Mouse (Mus musculus) MEL (cell line): ENCODE results near the gene Cdk2ap2. TPM values are rescaled to one million over a fixed set of nuclear protein-coding genes. Genes with fewer than 3 reads are reported as not detected.

ENCODE experiments used
- DNase-seq: peaks from one replicate; pipeline ENCODE4 v3.0.0; 2011; ENCODE audit warnings: low read depth, low spot score
- H3K27ac ChIP-seq: 2 replicates; pipeline ENCODE4 v1.5.1; 2012; ENCODE audit warnings: low read depth, mild to moderate bottlenecking, control low read depth, low read length, moderate library complexity; ENCODE audit not compliant: control insufficient read depth
- H3K27me3 ChIP-seq, 2 experiments: fragments of 150-350 bp in 1 of 2; sonication (generic) in 1 of 2; 2 replicates each; pipeline ENCODE4 v1.6.1; 2012; ENCODE audit warnings: low read length in 2 of 2, mild to moderate bottlenecking in 2 of 2, improper control_type of control experiment in 1 of 2, moderate library complexity in 1 of 2; ENCODE audit not compliant: insufficient read depth in 2 of 2, control insufficient read depth in 1 of 2
- H3K36me3 ChIP-seq, 2 experiments: 2 replicates each; pipeline ENCODE4 v1.6.1; 2012 to 2014; ENCODE audit warnings: low read length in 2 of 2, improper control_type of control experiment in 1 of 2, inconsistent platforms in 1 of 2, mild to moderate bottlenecking in 1 of 2; ENCODE audit not compliant: insufficient read depth in 2 of 2, control insufficient read depth in 1 of 2
- H3K4me1 ChIP-seq, 2 experiments: fragments of 150-350 bp in 1 of 2; sonication (generic) in 1 of 2; 2 replicates each; pipeline ENCODE4 v1.6.1; 2012; ENCODE audit warnings: low read length in 2 of 2, improper control_type of control experiment in 1 of 2, mild to moderate bottlenecking in 1 of 2; ENCODE audit not compliant: insufficient read depth in 2 of 2, control insufficient read depth in 1 of 2
- H3K4me3 ChIP-seq, 2 experiments: fragments of 150-350 bp in 1 of 2; sonication (generic) in 1 of 2; 2 replicates each; pipeline ENCODE4 v1.5.1; 2012; ENCODE audit warnings: low read depth in 2 of 2, low read length in 2 of 2, mild to moderate bottlenecking in 2 of 2, moderate library complexity in 2 of 2, control low read depth in 1 of 2, improper control_type of control experiment in 1 of 2; ENCODE audit not compliant: control insufficient read depth in 1 of 2, insufficient read depth in 1 of 2
- H3K79me2 ChIP-seq: 2 replicates; pipeline ENCODE4 v1.6.1; 2012; ENCODE audit warnings: mild to moderate bottlenecking, low read length, moderate library complexity; ENCODE audit not compliant: control insufficient read depth, poor library complexity, insufficient read depth
- H3K9ac ChIP-seq: 2 replicates; pipeline ENCODE4 v1.6.1; 2012; ENCODE audit warnings: low read depth, mild to moderate bottlenecking, control low read depth, low read length, moderate library complexity; ENCODE audit not compliant: control insufficient read depth, poor library complexity, severe bottlenecking
- H3K9me3 ChIP-seq: fragments of 150-350 bp; sonication (generic); replicated peaks from 2 replicates; pipeline ENCODE4 v1.6.1; 2012; ENCODE audit warnings: mild to moderate bottlenecking, low read length, improper control_type of control experiment, moderate library complexity; ENCODE audit not compliant: insufficient read depth
- CHD2 ChIP-seq: IDR thresholded peaks from 2 replicates; pipeline ENCODE4 v1.6.1; 2011; ENCODE audit warnings: low read length, improper control_type of control experiment
- CTCF ChIP-seq, 3 experiments: IDR thresholded peaks in 2 of 3; conservative IDR thresholded peaks in 1 of 3; 2 replicates each; pipeline ENCODE4 v1.5.1; 2011 to 2012; ENCODE audit warnings: low read length in 3 of 3, low read depth in 2 of 3, mild to moderate bottlenecking in 2 of 3, improper control_type of control experiment in 1 of 3, inconsistent platforms in 1 of 3, mixed read lengths in 1 of 3, moderate library complexity in 1 of 3; ENCODE audit not compliant: control insufficient read depth in 1 of 3, insufficient read depth in 1 of 3, poor library complexity in 1 of 3, severe bottlenecking in 1 of 3
- ELF1 ChIP-seq: IDR thresholded peaks from 2 replicates; pipeline ENCODE4 v1.6.1; 2014; ENCODE audit warnings: low read depth, mild to moderate bottlenecking, inconsistent platforms, low read length, improper control_type of control experiment, moderate library complexity
- EP300 ChIP-seq, 2 experiments: IDR thresholded peaks; 2 replicates each; pipeline ENCODE4 v1.6.1; 2011; ENCODE audit warnings: improper control_type of control experiment in 2 of 2, low read length in 2 of 2, low read depth in 1 of 2, mild to moderate bottlenecking in 1 of 2
- ETS1 ChIP-seq: IDR thresholded peaks from 2 replicates; pipeline ENCODE4 v1.6.1; 2012; ENCODE audit warnings: low read depth, mild to moderate bottlenecking, inconsistent platforms, low read length, improper control_type of control experiment, moderate library complexity
- JUND ChIP-seq: IDR thresholded peaks from 2 replicates; pipeline ENCODE4 v1.6.1; 2011; ENCODE audit warnings: low read depth, mild to moderate bottlenecking, improper control_type of control experiment, low read length
- MAZ ChIP-seq: IDR thresholded peaks from 2 replicates; pipeline ENCODE4 v1.6.1; 2012; ENCODE audit warnings: low read depth, mild to moderate bottlenecking, inconsistent platforms, low read length, improper control_type of control experiment
- MXI1 ChIP-seq: IDR thresholded peaks from 2 replicates; pipeline ENCODE4 v1.6.1; 2011; ENCODE audit warnings: mild to moderate bottlenecking, low read depth, low read length, improper control_type of control experiment
- POLR2A ChIP-seq, 2 experiments: IDR thresholded peaks; 2 replicates each; pipeline ENCODE4 v1.6.1; 2011 to 2012; ENCODE audit warnings: low read length in 2 of 2, mild to moderate bottlenecking in 2 of 2, control low read depth in 1 of 2, improper control_type of control experiment in 1 of 2, low read depth in 1 of 2, moderate library complexity in 1 of 2; ENCODE audit not compliant: control insufficient read depth in 1 of 2, insufficient read depth in 1 of 2, poor library complexity in 1 of 2
- POLR2AphosphoS5 ChIP-seq: IDR thresholded peaks from 2 replicates; pipeline ENCODE4 v1.6.1; 2012; ENCODE audit warnings: low read depth, borderline replicate concordance, mild to moderate bottlenecking, inconsistent platforms, low read length, moderate library complexity, mixed read lengths
- RAD21 ChIP-seq: IDR thresholded peaks from 2 replicates; pipeline ENCODE4 v1.6.1; 2011; ENCODE audit warnings: mild to moderate bottlenecking, low read depth, low read length, improper control_type of control experiment
- SMC3 ChIP-seq: IDR thresholded peaks from 2 replicates; pipeline ENCODE4 v1.6.1; 2011; ENCODE audit warnings: low read depth, low read length, improper control_type of control experiment
- TAL1 ChIP-seq: IDR thresholded peaks from 2 replicates; pipeline ENCODE4 v1.6.1; 2012; ENCODE audit warnings: mild to moderate bottlenecking, inconsistent platforms, low read length, moderate library complexity, mixed read lengths
- USF1 ChIP-seq: IDR thresholded peaks from 2 replicates; pipeline ENCODE4 v1.6.1; 2014; ENCODE audit warnings: low read depth, mild to moderate bottlenecking, inconsistent platforms, low read length, improper control_type of control experiment, moderate library complexity
- ZC3H11A ChIP-seq: IDR thresholded peaks from 2 replicates; pipeline ENCODE4 v1.6.1; 2012; ENCODE audit warnings: low read depth, mild to moderate bottlenecking, inconsistent platforms, low read length, improper control_type of control experiment
- ZMIZ1 ChIP-seq: IDR thresholded peaks from 2 replicates; pipeline ENCODE4 v1.6.1; 2012; ENCODE audit warnings: low read depth, mild to moderate bottlenecking, inconsistent platforms, low read length, improper control_type of control experiment, moderate library complexity
- polyA plus RNA-seq, 2 experiments: library from polyadenylated mRNA; stranded (reverse) in 1 of 2; unstranded in 1 of 2; fragments of >175 nt in 1 of 2; fragments of >200 nt in 1 of 2; gene quantifications; 2 replicates each; pipeline versions ENCODE4 v1.2.1 to v1.2.4; 2012; ENCODE audit warnings: low replicate concordance in 2 of 2, low read depth in 1 of 2; ENCODE audit not compliant: insufficient read length in 2 of 2, insufficient read depth in 1 of 2, missing spikeins in 1 of 2
- total RNA-seq: library from RNA; depleted of rRNA; stranded (reverse); fragments of 300-350 nt; gene quantifications from 2 replicates; pipeline ENCODE4 v1.2.3, GENCODE M21; 2012

The Cdk2ap2 gene
- total and polyA plus RNA-seq, 3 experiments, result 53.5 to 97.6 TPM; not detected in 1

GRCm38 (mm10) chr19:4083826-4084225 is 13.2 kb upstream of the Cdk2ap2 start:
- H3K9me3 ChIP-seq, result no peaks in the 10 kb centered on the region
- DNase-seq, result no peak
- no peak overlapping the region for H3K27ac ChIP-seq
- peaks cover 0 to 1% of the 10 kb centered on the region in 2 experiments; a peak in 2 of 4 replicates for H3K27me3 ChIP-seq
- no peaks in the 10 kb centered on the region for H3K36me3 ChIP-seq
- H3K9ac ChIP-seq, result no peak overlapping the region
- TF ChIP-seq CTCF (IDR thresholded peaks at IDR 0.05 in 2 of 3, conservative IDR thresholded peaks at IDR 0.05 in 1 of 3; ENCODE audit: control insufficient read depth in 1 of 3, insufficient read depth in 1 of 3, low read depth in 2 of 3, low read length in 3 of 3, poor library complexity in 1 of 3, severe bottlenecking in 1 of 3), result peak in 2 of 3 experiments; percentile 0 to 10; a peak in 1 of 6 replicates
- TF ChIP-seq JUND, result no peak
- H3K79me2 ChIP-seq, result no peaks in the 10 kb centered on the region
- H3K4me3 ChIP-seq, result no peak overlapping the region
- peaks cover 0 to 5% of the 10 kb centered on the region in 2 experiments; a peak in 1 of 4 replicates for H3K4me1 ChIP-seq

GRCm38 (mm10) chr19:4084984-4085383 is 12.0 kb upstream of the Cdk2ap2 start:
- TF ChIP-seq TAL1, result no peak
- TF ChIP-seq CTCF (IDR thresholded peaks at IDR 0.05 in 2 of 3, conservative IDR thresholded peaks at IDR 0.05 in 1 of 3; ENCODE audit: control insufficient read depth in 1 of 3, insufficient read depth in 1 of 3, low read depth in 2 of 3, low read length in 3 of 3, poor library complexity in 1 of 3, severe bottlenecking in 1 of 3), result peak in 1 of 3 experiments; percentile 23; a peak in 2 of 6 replicates
- 0 out of 2 replicates have a peak, but pooled peaks have one; percentile 22 for TF ChIP-seq SMC3
- TF ChIP-seq RAD21, result peak; percentile 21
- no peak for TF ChIP-seq ELF1
- peak; percentile 12; the same call in 1 of the 2 replicates for TF ChIP-seq ZC3H11A
- no peaks in the 10 kb centered on the region for H3K4me1 ChIP-seq
- H3K9ac ChIP-seq, result no peak overlapping the region
- no peak overlapping the region for H3K27ac ChIP-seq
- no peaks in the 10 kb centered on the region; a peak in 2 of 4 replicates for H3K27me3 ChIP-seq
- no peak overlapping the region for H3K4me3 ChIP-seq
- H3K9me3 ChIP-seq, result no peaks in the 10 kb centered on the region
- no peaks in the 10 kb centered on the region for H3K79me2 ChIP-seq
- no peaks in the 10 kb centered on the region for H3K36me3 ChIP-seq
- DNase-seq, result no peak

- no peaks in the 10 kb centered on the region for H3K79me2 ChIP-seq
- no peak overlapping the region for H3K9ac ChIP-seq
- no peak overlapping the region for H3K27ac ChIP-seq
- H3K4me3 ChIP-seq, result no peak overlapping the region
- TF ChIP-seq MAZ (no peak), POLR2AphosphoS5 (no peak), ETS1 (no peak), TAL1 (no peak), USF1 (no peak), CHD2 (no peak), MXI1 (no peak), EP300 (IDR thresholded peaks at IDR 0.05; ENCODE audit: low read depth in 1 of 2, low read length in 2 of 2) (no peak), ZMIZ1 (no peak), POLR2A (IDR thresholded peaks at IDR 0.05; ENCODE audit: control insufficient read depth in 1 of 2, insufficient read depth in 1 of 2, low read depth in 1 of 2, low read length in 2 of 2, poor library complexity in 1 of 2) (no peak), ELF1 (no peak)
- H3K4me1 ChIP-seq, result no peaks in the 10 kb centered on the region
- no peaks in the 10 kb centered on the region for H3K9me3 ChIP-seq
- no peak for DNase-seq
- peaks cover 0 to under 1% of the 10 kb centered on the region in 2 experiments; a peak in 1 of 4 replicates for H3K36me3 ChIP-seq
- no peaks in the 10 kb centered on the region; a peak in 2 of 4 replicates for H3K27me3 ChIP-seq
Observed at GRCm38 (mm10) chr19:4086156-4086555, 10.8 kb upstream of the Cdk2ap2 start.
